Mouse (Mus musculus): Measurements from ENCODE around the gene Immp2l.
A peak's percentile ranks its signal among the peaks of the same experiment; 100 is the strongest.

Immp2l gene

DNA sequence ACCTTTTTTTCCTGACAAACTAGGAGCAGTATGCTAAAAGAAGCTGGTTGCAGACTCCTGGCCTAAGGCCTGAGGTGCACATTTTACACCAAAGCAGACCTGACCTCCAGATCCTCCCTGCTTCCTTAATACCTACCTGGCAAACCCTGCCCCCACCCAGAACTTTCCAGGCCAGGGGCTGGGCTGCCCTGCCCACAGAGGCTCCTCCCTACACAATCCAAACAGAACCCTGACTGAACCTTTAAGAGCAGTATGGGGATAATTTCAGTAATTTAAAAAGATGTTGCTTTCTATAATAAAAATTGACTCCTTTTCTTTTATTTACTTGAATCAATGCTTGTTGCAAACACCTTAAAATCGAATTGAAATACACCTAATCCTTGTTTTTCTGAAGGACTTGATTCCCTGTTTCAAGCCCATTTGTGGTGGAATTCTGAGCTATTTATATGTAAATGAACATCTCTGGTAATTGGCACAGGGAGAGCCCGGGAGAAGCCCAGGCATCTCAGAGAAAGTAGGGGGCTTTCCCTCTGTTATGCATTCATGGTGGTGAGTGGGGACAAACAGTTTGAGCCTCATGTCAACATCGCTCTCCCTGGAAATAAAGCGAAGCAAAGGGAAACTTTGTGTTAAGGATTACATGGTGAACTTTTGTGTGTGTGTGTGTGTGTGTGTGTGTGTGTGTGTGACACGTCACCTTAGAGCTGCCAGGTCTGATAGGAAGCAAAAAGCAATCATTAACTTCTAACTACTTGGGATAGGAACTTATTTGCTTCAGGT, 535.3 kb downstream of the Immp2l start:
- no peak for DNase-seq

DNA sequence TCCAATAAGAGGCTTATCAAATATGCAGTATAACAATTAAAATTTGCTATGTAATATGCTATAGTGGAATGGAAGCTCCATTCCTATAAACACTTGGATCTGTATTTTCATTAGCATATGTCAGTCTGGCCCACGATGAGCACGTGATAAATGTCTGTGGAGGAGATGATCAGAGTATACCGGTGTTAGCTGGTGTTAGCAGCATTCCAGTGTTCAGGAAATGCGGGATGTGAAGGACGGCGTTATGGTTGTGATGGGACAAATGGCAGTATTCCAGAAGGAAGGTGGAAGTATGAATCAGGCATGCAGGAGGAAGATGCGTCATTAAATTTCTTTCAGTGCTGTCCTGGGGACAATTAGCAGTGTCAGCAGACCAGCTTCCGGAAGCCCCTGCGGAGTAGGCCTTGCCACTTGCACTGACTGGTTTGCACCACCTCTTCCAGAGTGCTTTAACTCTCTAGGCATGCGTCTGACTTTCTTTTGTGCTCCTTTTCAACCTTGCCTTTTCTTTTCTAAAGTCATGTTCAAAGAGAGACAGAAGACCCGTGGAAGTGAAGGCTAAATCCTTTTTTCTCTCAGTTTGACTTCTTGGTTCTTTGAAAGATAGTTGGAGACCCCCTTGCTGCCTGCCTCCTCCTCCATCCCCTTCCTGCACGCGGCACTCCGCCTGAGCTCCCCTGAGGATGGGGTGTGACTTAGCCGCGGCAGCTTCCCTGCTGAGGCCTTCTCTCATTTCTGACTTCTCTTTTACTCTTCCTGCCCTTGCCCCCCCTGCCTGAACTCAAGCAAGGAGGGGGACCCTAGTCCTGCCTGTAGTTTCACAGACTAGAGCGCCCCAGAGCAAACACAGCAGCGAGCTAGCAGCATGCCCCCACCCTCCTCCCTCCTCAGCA, 541.9 kb downstream of the Immp2l start:
- no peak for DNase-seq

DNA sequence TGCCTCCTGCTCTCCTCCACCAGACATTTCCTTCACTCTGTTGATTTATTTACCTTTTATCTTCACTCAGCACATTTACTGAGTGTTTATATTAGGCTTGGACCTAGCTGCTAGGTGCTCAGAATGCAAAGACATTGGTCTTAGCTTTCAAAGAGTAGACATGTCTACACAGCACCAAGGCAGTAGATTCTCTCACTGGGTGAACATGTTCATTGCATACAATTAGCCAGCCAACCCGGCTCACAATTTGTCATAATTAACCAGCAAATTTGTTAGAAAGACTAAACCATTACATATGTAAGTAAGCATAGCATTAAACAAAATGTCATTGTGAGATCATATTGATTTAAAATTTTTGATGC, 542.5 kb downstream of the Immp2l start:
- DNase-seq: no peak

DNA sequence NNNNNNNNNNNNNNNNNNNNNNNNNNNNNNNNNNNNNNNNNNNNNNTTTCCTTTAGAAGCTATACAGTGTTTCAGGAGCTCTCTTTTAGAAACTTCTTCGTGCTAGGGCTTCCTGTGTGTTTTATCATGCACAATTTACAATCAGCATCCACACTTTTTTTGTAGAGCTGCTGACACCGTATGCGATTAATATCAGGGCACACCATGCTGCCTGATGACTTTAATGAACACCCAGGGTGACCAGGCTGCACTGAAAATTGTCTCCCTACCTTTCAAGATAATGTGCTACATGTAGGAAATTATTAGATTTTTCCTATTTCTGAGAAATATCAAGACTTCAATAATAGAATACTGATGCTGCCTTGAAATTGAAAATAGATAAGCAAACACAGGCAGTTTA, 549.9 kb downstream of the Immp2l start:
- DNase-seq: no peak

DNA sequence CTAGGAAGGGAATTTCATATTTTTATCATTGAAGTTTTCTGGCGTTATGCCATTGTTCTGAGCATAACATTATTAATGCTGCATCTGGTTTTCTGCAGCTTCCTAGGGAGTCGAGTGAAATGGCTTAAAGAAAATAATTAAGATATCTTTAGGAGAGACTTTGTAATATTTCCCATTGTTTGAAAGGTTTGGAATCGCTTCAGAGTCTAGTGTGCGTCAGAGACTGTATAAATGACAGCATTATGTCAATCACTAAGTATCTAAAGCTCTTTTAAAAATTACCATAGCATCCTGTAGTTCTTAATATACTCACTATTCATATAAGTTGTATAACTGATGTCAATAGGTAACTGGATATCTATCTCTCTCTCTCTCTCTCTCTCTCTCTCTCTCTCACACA, 551.3 kb downstream of the Immp2l start:
- DNase-seq: no peak

DNA sequence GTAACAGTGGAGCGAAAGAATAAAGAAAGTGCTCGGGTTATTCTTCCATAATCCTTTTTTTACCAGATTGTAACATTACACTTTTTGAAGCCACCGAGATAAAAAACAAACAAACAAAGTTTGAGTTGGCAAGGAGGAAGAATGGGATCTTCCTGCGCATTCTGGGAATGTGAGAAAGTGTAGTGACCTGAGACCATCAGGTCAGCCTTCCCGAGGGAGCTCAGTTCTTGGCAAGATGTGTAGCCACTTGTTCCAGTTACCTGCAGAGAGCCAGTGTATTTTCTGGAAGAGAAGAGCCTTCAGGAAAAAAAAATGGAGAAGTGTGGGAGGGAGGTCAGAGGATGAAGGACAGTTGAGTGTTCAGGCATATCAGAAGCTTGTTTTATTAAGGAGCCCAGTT, 569.5 kb downstream of the Immp2l start:
- DNase-seq: peak; percentile 3

DNA sequence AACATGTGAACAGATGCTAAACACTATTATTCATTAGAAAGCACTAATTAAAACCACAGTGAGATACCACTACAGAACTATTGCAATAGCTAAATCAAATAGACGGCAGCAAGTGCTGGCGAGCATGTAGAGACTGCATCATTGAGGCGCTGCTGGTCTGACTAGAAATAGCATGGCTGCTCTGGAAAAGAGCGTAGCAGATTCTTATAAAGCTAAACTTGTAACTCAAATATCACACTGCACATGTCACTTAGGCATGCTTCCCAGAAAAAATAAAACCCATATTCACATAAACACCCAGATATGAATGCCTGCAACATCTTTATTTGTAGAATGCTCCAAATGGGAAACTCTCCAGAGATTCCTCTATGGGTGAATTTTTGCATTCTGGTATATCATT, 570.1 kb downstream of the Immp2l start:
- no peak for DNase-seq

DNA sequence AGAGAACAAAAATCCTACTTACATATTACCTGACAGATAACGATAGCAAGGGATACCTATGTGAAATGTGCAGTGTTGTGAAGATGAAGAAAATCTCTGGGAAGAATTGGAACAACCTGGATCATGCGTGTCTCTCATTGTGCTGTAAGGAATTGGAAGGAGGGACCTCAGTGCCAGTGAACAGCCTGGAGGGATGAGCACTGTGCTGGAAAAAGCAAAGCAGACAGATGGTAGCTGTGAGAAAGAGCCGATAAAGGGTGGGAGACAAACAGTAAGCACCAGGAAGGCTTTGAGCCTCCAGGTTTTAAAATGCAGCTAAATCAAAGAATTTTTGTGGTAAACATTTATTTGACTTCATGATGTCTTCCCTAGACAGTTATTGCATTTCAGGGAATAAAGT, 591.4 kb downstream of the Immp2l start:
- no peak for DNase-seq

DNA sequence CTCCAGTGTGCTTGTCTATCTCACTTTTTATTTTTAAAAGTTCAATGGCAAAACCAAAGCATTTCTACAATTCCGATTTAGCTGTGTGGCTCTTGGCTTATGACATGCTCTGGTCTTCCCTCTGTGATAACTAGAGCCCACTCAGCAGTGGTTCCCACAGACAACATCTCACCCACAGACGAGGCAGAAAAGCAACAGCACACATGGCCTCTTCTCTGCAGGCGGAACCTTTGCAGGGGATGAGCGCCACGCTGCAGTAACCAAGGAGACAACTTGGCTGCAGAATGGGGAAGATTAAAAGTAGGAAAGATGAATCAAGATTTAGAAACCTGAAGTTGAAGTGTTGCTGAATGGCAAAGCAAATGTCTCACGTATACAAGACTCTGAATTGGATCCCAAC, 597.5 kb downstream of the Immp2l start:
- DNase-seq: no peak

DNA sequence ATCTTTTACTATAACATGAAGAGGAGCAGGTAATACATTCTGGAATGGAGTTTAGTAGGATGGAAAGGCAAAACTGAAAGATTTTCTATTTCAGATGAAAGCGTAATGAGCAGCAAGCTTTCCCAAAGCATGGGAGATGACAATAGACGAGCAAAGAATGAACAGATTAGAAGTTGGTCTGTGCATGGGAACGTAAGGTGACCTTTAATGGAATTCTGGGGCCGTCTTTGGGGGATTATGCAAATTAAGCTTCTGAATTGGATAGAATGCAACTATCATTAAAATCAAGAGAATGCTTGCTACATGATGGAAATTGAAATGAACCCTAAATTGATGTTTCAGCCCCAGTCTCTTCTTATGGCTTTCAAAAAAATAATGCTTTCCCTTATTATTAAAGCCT, 619.4 kb downstream of the Immp2l start:
- no peak for DNase-seq

DNA sequence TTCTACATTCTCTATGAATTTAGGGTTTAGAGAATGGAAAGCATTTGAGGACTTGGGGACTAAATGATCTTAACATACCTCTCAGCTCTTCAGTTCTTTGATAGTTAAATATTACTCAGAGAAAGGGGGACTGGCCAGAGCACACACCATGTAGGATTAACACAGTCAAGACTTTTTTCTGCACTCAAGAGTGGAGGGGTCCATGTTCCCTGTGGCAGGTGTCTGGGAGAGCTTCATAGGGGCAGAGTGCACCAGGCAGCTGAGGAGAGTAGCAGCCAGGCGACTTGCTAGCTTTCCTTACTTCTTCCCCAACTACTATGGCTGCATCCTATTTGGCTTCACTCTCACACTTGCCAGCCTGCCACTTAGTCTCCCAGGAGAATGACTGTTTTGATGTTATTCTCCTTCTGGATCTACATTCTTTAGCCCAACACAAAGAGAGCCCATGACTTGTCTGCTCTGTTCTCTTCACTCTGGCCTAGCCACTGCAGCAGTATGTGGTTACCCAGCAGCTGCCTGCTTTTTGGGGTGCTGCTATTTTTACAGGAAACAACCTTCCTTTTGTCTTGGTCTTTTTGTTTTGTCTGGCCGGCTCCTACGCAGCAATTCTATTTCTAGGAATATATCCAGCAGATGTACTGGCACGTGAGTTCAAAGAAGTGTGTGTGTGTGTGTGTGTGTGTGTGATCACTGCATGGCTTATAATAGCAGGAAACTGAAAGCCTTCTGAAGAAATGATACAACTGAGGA, 621.1 kb downstream of the Immp2l start:
- no peak for DNase-seq

DNA sequence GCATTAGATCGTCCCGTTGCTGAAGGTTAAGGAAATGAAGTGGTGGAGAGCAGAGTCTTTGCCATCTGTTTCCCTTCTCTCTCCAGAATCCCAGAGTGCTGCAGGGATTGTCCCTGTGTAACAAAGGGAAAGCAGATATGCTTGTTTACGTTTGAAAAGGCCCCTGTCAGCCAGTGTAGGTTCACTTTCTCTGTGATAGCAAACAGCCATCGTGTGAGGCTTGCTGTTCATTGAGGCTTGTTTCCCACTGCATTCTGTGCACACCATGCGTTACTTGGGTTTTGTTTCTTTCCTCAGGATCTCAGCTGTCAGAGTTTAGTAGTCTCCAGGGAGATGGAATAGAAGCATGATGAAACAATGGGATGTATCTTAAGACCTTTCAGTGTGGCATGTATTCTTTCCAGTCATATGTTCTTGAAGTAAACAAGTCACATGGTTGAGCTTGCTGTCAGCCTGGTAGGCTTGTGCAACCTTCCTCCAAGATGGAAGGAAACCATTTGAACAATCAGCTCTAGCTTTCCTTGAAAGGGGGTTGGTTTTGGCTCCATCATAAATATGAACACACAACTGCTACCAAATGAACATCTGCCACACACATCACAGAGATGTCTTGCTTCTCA, 623.2 kb downstream of the Immp2l start:
- DNase-seq: no peak

DNA sequence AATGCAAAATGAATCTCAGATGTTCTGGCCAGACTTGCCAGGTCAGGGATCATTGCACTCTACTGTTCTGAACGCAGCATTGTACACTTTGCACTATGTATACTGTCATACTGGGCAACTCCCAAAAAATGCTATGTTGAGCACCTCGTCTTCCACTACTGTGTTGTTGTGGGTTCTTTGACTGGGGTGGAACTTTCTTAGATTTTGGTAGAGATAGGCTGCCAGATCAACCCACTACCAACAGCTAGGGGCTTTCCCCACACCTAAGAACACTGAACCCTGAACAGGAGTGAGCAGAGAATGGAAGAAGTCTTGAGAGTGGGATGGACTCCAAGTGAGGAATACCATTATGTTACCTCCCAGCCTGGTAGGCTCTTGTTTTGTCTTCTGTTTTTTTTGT, 623.8 kb downstream of the Immp2l start:
- DNase-seq: no peak

DNA sequence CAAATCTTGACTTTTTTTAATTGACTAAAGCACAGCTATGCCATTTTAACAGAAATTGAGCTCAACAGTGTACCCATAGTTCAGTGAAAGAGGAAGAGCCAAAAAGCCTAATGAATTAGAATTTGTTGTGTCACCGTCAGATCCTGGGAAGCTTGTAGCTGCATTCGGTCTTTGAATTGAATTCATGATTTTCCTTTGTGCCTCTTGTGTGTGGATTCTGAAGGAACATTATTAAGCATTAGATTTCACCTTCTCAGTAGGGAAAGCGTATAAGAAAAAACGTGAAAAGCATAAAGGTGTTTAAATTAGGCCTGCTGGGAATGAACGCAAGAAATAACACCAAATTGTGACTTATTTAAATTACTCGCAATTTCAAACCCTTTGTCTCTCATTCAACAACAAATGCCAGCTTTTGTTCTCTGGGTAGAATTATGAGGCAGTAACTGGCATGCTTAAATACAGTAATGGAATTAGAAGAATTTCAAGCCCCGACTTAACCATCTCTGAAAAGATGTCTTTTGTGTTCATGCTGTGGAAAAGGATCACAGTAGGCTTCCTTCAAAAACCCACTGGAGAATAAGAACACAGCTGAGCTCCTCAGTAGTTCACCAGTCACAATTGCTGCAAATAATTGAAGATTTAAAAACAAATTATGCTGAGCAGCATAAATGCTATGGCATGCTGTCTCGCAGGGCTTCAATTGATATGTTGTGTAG, 626.1 kb downstream of the Immp2l start:
- no peak for DNase-seq

DNA sequence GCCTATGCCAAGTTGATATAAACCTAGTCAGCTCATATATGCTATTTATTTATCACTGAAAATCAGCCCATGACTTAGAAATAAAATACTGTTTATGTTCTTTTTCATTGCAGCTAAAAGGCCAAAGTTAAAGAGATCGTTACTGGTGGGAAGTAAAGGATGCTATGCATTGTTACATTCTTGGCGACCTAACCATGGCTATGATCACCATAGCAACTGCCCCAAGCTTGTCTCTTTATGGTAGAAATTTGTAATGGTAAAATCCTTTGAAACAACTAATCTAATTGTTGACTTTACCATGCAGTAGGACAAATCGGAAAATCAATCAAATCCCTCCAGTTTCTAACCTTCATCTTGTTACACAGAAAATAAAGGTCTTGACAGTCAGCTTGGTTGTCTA, 644.4 kb downstream of the Immp2l start:
- no peak for DNase-seq

DNA sequence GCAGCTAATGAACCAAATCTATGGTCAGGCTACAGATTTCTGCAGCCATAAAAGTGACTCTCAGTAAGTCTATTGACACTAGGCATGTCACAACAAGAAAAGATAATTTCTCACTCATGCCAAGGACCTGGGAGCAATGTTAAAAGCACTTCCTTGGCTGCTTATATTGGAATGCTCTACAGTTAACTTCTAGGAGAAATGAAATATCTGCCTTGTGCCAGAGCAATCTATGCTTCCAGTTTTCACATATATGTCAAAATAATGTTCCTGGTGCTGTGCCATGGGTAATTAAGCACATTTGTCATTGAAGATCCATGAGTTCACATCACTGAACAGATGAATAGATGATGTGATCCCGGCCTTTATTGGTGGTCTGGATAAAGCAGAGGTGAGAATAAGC, 645.6 kb downstream of the Immp2l start:
- DNase-seq: no peak

DNA sequence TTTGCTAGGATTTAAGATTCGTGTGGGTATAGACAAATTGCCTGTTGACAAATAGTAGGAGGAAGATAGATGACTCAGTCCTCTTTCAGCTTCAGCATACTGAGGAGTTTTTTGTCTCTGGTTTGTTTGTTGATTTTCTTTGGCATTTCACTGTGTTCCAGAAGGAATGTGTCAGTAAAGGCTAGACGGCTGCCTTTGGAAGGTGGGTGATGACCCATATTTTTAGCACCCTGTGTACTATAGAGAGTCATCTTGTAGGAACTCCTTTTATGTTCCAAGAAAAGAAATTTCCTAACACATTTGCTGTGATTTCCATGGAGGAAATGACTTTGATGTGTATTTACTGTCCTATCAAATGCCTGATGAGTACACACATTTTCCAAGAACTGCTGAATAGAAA, 651.0 kb downstream of the Immp2l start:
- DNase-seq: no peak

DNA sequence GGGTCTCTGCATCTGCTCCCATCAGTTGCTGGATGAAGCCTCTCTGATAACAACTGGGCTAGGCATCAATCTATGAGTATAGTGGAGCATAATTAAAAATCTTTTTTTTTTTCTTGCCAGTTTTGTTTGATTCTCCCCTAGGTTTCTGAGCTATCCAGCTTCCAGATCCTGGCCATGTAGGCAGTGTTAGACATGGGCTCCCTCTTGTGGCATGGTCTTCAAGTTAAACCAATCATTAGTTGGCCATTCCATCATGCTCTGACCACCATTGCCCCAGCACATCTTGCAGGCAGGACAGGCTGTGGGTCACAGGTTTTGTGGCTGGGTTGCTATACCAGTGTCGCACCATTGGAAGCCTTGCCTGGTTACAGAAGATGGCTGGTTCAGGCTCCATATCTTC, 656.3 kb downstream of the Immp2l start:
- DNase-seq: no peak

DNA sequence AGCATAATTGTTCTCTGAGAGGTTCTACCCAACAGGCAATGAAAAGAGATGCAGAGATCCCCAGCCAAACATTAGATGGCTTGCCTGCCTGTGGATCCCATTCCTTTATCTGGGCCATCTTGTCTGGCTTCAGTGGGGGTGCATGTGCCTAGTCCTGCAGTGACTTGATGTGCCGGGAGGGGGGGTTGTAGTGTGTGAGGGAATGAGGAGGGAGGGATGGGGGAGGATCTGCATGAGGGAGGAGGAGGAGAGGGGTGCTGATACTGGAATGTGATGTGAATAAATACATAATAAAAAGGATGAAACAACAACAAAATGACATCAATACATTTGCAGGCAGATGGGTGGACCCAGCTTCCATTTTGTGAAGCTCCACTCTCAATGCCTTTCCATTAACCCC, 658.3 kb downstream of the Immp2l start:
- DNase-seq: no peak

DNA sequence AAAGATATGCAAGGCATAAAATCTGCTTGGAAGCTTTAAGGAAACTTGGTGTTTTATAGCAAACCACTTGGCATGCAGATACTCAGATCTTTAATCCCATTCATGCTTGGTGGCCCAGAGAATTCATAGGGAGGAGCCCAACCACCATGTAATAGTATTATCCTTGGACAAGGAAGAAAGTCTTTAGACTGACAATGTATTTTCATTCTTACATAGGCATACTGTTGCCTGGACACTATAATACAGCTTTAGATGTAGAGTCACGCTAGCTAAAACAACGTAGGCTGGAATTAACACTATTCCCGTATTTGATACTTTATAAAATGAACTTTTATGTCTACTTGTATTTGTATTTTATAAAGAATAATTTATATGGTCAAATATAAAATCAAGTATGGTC, 665.9 kb downstream of the Immp2l start:
- DNase-seq: no peak

DNA sequence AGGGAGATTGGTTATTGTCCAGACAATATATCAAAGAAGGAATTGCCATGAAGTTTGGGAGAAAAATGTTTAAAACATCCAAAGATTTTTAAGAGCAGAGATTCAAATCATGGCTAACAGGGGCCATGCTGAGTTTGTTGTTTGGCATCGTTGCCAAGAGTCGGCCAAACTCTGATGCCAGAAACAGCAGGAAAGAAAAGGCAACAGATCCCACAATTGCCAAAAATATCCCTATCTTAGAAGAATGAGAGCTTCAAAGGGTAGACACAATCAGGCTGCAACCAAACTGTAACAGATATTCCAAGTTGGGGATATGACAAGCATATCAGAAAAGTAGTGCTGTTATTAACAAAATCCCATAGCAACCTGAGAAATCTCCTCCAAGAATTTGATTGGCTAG, 686.7 kb downstream of the Immp2l start:
- DNase-seq: peak; percentile 28

DNA sequence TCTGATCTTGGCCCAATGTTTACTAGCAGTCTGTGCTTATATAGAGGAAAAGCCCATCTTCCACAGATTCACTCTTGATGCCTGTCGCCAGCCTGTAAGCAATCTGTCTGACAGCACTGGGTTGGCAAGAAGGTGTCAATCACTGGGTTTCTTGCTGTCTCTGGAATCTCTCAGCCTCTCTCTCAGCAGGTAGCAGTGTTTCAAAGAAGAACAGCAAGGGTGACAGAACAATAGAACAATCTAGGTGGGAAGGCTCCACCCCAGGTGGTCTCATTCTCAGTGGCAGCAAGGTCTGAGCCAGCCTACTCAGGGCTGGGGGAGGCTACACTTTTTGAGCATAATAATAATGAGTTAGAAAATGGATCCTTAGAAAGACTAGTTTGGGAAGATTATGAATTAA, 693.1 kb downstream of the Immp2l start:
- DNase-seq: no peak

DNA sequence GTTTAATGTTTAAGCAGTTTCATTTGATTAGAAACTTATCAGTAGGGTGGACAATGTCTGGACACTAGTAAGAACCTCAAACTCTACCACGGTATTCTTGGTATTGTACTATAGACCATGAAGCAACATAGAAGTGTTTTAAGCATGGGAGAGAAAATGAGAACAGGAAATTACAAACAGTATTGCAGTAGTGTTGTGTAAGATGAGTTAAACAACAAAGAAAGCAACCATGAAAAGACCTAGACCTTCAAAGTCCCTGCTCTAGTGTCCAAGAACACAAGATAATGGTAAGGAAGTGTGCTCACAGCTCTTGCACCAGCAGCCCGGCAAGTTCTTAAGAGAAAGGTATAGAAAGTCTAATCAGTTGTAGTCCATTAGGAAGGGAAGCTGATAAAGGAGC, 700.7 kb downstream of the Immp2l start:
- DNase-seq: no peak

All from cerebellum, adult 8-10 months (tissue).